Mouse (Mus musculus): ENCODE measurements around the gene Sephs1. TPM values are rescaled to one million over a fixed set of nuclear protein-coding genes. Genes with fewer than 3 reads are reported as not detected.

Gene Sephs1
- 56.6 and 57.1 TPM in 2 replicates for polyA plus RNA-seq (2015; fragmentation: Nextera tagmentation; extraction: Ambion mirVana)

DNA sequence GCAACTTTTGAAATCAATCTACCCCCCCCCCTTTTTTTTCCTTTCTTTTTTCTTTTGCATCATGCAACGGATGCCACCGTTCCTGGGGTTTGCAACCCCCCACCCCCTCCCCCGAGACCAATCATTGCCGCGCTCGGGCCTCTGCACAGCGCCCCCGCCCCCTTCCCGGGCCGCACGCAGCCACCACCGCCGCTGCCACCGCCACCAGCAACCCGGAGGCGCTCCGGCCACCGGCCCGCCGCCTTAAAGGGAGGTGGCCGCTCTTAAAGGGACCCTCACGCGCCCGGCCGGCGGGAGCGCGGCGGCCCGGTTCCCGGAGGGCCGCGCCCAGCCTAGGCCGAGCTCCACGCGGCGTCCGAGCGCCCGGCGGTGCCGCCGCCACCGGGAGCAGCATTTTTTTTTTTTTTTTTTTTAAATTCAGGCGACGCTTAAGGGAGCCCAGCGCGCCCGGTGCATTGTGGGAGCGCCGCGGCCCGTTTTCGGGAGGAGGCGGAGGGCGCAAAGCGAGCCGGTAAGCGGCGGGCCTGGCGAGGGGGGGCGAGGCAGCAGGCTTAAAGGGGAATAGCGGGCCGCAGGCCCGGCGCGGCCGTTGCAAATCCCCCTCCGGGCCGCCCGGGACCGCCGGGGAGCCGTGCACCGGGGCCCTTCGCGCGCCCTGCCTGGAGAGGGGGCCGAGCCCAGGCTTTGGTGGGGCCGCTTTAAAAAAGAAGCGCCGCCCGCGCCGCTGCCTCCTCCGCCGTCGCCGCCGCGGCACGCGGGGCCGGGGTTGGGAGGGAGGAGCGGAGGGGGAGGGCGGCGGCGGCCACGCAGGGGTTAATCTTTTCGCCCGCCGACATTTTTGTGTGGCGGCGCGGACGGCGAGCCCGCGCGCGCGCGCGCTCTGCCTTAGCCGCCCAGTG, at the start of gene Sephs1:
Gene Sephs1, plus strand, starts transcription at position 215 of the 899 bp plus-strand sequence.
- peak; percentile 88 for ATAC-seq (ENCODE audit: low FRiP score, low read depth)
- Histone ChIP-seq H3K9ac (peak within 1 kb of the TSS; percentile 85), H3K4me3 (peak within 1 kb of the TSS; percentile 85), H3K27ac (replicated peaks) (peak within 1 kb of the TSS; percentile 99), H3K4me1 (replicated peaks) (peaks cover 28% of the 10 kb centered on the region), H3K9me3 (no peaks in the 10 kb centered on the region), H3K4me2 (peak within 1 kb of the TSS; percentile 91), H3K27me3 (no peaks in the 10 kb centered on the region), H3K36me3 (peaks cover 9% of the 10 kb centered on the region)
- WGBS = under 1% methylated on average over 67 of the region's 115 CpGs

DNA sequence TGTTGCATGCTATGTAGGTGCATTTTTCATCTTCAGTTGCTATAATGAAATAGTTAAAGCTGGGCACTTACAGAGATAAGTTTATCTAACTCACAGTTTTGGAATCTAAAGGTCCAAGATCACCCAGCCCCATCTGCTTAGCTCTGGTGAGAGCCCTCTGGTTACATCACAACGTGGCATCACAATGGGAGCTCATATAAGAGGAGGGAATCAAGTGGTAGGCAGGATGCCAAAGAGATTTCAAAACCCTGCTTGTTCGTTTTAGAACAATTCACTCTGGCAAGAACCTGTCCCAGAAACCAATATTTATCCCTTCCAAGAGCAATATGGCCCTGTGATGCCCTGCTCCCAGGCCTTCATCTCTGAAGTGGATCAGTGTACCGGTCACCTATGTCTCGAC, 49.2 kb upstream of the Sephs1 start:
- no peaks in the 10 kb centered on the region for H3K36me3 ChIP-seq
- H3K27ac ChIP-seq (replicated peaks) = no peak overlapping the region
- no peaks in the 10 kb centered on the region for H3K4me1 ChIP-seq (replicated peaks)
- ATAC-seq (ENCODE audit: low FRiP score, low read depth) = no peak
- 76% methylated on average over 4 of the region's 4 CpGs for WGBS
- no peak overlapping the region for H3K4me3 ChIP-seq
- no peak overlapping the region for H3K9ac ChIP-seq
- H3K27me3 ChIP-seq = no peaks in the 10 kb centered on the region
- no peaks in the 10 kb centered on the region for H3K9me3 ChIP-seq
- no peak overlapping the region for H3K4me2 ChIP-seq

DNA sequence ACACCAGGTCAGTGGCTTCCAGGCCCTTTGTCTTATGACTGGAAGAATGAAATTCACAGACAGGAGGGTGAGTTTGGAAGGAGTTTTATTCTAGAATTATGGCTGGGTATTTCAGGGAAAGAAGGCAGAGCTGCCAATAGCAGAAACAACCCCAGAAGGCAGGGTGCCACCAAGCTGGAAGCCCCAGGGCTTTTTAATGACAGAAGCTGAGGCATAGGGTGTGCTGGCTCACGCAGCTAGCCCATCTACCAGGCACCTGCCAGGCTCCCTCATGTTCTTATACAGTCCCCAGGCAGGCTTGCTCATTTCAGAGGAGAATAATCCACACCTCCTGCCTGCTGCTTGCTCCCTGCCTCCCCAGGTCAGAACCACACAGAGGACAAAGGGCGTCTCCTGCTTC, 31.9 kb upstream of the Sephs1 start:
- Histone ChIP-seq H3K4me1 (replicated peaks) (no peaks in the 10 kb centered on the region), H3K36me3 (no peaks in the 10 kb centered on the region), H3K9me3 (no peaks in the 10 kb centered on the region), H3K27me3 (no peaks in the 10 kb centered on the region), H3K4me2 (no peak overlapping the region), H3K4me3 (no peak overlapping the region), H3K27ac (replicated peaks) (no peak overlapping the region), H3K9ac (no peak overlapping the region)
- 68% methylated on average over 2 of the region's 2 CpGs for WGBS
- no peak for ATAC-seq (ENCODE audit: low FRiP score, low read depth)

DNA sequence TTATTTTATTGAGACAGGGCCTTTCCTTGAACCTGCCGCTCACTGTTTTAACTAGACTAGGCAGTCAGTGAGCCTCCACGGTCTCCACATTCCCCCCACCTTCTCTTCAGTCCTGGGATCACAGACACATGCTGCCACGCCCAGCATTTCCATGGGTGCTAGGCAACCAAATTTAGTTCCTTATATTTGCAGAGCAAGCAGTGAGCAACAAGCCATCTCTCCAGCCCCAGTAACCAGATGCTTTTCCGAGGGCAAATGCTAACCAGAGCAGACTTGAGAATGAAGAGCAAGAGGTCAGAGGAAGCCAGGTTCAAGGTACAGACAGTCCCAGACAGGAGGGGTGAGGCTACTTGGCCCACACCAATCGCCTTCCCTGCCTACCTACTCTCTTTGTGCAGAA, 24.2 kb upstream of the Sephs1 start:
- no peaks in the 10 kb centered on the region for H3K27me3 ChIP-seq

DNA sequence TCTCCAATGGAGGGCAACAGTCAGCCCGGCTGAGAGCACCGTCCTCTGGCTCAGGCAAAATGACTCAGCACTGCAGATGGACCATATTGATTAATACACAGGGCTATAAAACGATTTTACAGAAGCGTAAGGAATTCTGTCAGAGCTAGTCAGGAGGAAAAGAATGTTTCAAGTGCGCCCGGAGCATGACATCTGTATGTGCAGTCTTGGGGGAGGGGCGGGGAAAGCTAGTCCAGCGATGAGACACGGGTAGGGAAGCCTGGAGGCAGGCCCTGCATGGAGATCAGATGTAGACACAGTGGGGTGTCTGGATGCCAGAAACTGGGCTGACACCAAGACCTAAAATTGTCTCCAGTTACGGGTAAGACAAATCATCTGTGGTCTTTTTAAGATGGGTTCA, 23.2 kb upstream of the Sephs1 start:
- H3K36me3 ChIP-seq = no peaks in the 10 kb centered on the region
- ATAC-seq (ENCODE audit: low FRiP score, low read depth) = no peak
- H3K27ac ChIP-seq (replicated peaks) = no peak overlapping the region
- H3K4me3 ChIP-seq = no peak overlapping the region
- H3K27me3 ChIP-seq = no peaks in the 10 kb centered on the region
- no peak overlapping the region for H3K9ac ChIP-seq
- H3K4me2 ChIP-seq = no peak overlapping the region
- H3K9me3 ChIP-seq = no peaks in the 10 kb centered on the region
- no peaks in the 10 kb centered on the region for H3K4me1 ChIP-seq (replicated peaks)
- WGBS = 64% methylated on average over 10 of the region's 10 CpGs

More for the DNA sequence above, 24.2 kb upstream of the Sephs1 start:
- Histone ChIP-seq H3K9me3 (no peaks in the 10 kb centered on the region), H3K4me2 (no peak overlapping the region), H3K4me1 (replicated peaks) (no peaks in the 10 kb centered on the region), H3K4me3 (no peak overlapping the region), H3K9ac (no peak overlapping the region), H3K27ac (replicated peaks) (no peak overlapping the region), H3K36me3 (no peaks in the 10 kb centered on the region)
- ATAC-seq (ENCODE audit: low FRiP score, low read depth) = no peak
- WGBS = 67% methylated on average over 5 of the region's 5 CpGs

DNA sequence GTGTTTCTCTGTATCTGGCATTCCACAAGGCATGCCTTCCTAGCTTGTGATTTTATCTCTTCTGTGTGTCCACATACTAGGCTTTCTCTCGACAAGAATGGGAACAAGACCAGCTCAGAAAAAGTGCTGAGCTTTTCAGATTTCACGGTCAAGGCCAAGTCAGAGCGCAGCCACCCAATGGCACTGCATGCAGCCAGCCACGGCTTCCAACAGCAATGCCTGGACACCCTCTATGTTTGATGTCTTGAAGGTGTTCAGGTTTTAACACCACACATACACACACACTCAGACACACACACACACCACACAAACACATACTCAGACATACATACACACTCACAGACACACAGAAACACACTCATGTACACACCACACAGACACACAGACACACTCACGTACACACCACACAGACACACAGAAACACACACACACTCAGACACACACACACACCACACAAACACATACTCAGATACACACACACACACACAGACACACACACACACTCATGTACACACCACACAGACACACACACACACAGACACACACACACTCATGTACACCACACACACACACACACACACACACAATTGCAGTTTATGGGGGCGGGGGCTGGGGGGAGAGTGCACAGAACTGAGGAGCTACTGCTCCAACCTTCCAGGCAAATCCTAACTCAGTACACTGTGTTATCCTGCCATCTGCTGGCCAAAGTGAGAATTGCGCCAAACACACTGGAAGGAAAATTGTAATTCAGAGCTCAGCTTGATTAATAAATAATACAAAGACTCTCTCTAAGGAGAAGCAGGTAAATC, 17.2 kb upstream of the Sephs1 start:
- H3K9ac ChIP-seq = no peak overlapping the region
- H3K4me3 ChIP-seq = no peak overlapping the region
- no peak overlapping the region for H3K4me2 ChIP-seq
- no peaks in the 10 kb centered on the region for H3K4me1 ChIP-seq (replicated peaks)
- H3K36me3 ChIP-seq = no peaks in the 10 kb centered on the region
- no peak overlapping the region for H3K27ac ChIP-seq (replicated peaks)
- ATAC-seq (ENCODE audit: low FRiP score, low read depth) = peak; percentile 85
- no peaks in the 10 kb centered on the region for H3K9me3 ChIP-seq
- WGBS = 45% methylated on average over 7 of the region's 7 CpGs
- no peaks in the 10 kb centered on the region for H3K27me3 ChIP-seq

DNA sequence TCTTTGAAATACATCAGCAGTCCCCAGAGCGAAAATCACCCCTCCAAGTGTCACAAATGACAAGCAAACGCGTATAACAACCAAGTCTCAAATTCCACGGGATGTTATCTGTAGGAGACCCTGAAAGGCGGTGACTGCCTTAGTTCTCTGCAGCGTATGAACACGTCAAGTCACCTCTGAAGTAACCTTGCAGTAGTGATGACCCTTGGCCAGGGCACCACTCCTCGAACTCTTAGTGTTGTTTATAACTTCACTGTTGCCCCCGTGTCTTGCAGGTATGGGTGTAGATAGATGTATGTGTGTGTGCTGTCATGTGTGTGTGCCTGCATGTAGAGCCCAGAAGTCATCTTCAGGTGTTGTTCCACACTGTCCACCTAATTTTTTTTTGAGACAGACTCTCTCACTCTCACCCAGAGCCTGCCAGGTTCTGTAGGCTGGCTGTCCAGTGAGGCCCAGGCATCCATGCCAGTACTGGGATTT, 16.5 kb upstream of the Sephs1 start:
- H3K9me3 ChIP-seq = no peaks in the 10 kb centered on the region
- H3K27me3 ChIP-seq = no peaks in the 10 kb centered on the region
- no peak overlapping the region for H3K4me2 ChIP-seq
- H3K9ac ChIP-seq = no peak overlapping the region
- no peak overlapping the region for H3K4me3 ChIP-seq
- H3K4me1 ChIP-seq (replicated peaks) = no peaks in the 10 kb centered on the region
- ATAC-seq (ENCODE audit: low FRiP score, low read depth) = peak; percentile 50; the same call in 1 of the 2 replicates
- no peak overlapping the region for H3K27ac ChIP-seq (replicated peaks)
- no peaks in the 10 kb centered on the region for H3K36me3 ChIP-seq
- WGBS = 50% methylated on average over 9 of the region's 9 CpGs

DNA sequence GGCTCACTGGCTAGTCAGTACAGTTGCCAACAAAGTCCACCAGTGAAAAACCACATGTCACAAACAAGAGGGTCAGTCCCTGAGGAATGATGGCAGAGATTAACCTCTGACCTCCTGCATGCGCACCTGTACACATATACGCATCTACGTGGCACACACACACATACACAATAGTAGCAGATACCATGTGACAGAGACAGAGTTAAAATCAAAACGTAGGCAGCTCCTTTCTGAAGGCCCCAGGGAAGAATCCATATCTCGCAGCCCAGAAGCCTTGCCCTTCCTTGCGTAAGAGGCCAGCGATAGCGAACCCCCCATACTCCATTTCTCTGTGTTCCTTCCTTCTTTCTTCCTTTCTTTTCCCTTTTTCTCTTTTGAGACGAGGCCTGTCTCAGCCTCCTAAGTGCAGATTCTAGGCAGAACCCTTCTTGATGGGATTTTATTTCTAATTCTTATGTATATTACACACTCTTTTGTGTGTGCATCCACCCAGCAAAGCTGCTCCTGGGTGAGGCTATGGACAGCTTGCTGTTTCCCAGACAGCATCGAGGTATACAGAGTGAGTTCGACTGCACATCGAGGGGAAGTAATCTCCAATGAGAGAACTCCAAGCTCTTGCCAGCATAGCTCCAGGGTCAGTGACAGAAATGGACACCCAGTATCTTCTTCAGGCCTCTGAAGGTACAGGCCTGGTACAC, 13.2 kb upstream of the Sephs1 start:
- Histone ChIP-seq H3K27ac (replicated peaks) (no peak overlapping the region), H3K4me2 (no peak overlapping the region), H3K4me1 (replicated peaks) (no peaks in the 10 kb centered on the region), H3K27me3 (no peaks in the 10 kb centered on the region), H3K4me3 (no peak overlapping the region), H3K9me3 (no peaks in the 10 kb centered on the region), H3K9ac (no peak overlapping the region), H3K36me3 (no peaks in the 10 kb centered on the region)
- no peak for ATAC-seq (ENCODE audit: low FRiP score, low read depth)
- WGBS = 87% methylated on average over 12 of the region's 12 CpGs

DNA sequence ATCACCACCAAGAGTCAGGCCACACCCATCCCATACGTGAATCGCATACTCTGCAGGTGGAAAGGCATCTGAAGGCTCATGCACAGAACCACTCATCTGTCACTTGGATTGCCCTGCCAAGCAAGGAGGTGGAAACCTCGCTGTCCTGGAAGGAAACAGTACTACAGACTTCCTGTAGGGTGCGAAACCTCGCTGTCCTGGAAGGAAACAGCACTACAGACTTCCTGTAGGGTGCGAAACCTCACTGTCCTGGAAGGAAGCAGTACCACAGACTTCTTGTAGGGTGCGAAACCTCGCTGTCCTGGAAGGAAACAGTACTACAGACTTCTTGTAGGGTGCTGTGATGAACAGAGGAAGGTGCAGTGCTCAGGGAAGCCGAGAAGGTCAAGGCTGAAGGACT, 8.6 kb upstream of the Sephs1 start:
- H3K4me1 ChIP-seq (replicated peaks) = no peaks in the 10 kb centered on the region
- 84% methylated on average over 9 of the region's 9 CpGs for WGBS

DNA sequence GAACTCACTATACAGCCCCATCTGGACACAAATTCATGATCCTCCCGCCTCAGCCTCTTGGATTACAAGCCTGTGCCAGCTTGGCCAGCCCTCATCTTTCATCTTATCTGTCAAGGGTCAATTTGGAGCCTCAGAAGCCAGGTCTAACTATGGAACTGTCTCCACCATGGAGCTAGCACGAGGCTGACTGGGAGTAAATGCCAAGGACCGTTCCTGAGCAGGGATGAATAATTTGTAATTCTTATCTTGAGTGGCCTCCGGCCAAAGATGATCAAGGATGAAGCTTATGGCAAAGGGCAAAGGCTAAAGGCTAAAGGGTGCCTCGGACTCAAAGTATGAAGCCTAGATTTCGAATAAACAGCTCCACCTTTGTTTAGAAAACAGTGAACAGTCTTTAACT, 8.0 kb upstream of the Sephs1 start:
- H3K27me3 ChIP-seq = no peaks in the 10 kb centered on the region
- no peak overlapping the region for H3K27ac ChIP-seq (replicated peaks)
- ATAC-seq (ENCODE audit: low FRiP score, low read depth) = no peak
- WGBS = 71% methylated on average over 6 of the region's 6 CpGs
- no peak overlapping the region for H3K4me2 ChIP-seq
- no peaks in the 10 kb centered on the region for H3K9me3 ChIP-seq
- H3K36me3 ChIP-seq = no peaks in the 10 kb centered on the region
- H3K9ac ChIP-seq = no peak overlapping the region
- no peak overlapping the region for H3K4me3 ChIP-seq
- H3K4me1 ChIP-seq (replicated peaks) = no peaks in the 10 kb centered on the region

More for the DNA sequence above, 8.6 kb upstream of the Sephs1 start:
- ATAC-seq (ENCODE audit: low FRiP score, low read depth) = no peak
- no peak overlapping the region for H3K4me2 ChIP-seq
- no peaks in the 10 kb centered on the region for H3K9me3 ChIP-seq
- H3K9ac ChIP-seq = no peak overlapping the region
- H3K27ac ChIP-seq (replicated peaks) = no peak overlapping the region
- H3K36me3 ChIP-seq = no peaks in the 10 kb centered on the region
- H3K27me3 ChIP-seq = no peaks in the 10 kb centered on the region
- no peak overlapping the region for H3K4me3 ChIP-seq

DNA sequence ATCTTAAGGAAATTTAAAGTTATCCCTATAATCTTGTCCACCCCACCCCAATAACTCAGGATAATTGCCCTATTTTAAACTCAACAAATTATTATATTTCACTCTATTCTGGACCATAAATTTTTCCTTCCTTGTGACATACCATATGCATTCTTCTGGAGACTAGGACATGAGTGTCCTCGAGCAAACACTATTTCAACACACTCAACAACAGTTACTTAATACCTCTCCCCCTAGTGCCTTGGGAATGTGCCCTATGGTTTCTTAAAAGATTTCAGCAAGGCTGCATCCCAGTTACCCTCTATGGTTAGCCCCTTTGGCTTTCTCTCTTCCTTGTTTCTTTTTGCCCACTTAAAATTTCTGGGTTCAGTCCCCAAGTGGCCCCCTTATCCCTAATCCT, 6.3 kb upstream of the Sephs1 start:
- Histone ChIP-seq H3K4me1 (replicated peaks) (peaks cover 8% of the 10 kb centered on the region; the same call in 1 of the 2 replicates), H3K4me2 (no peak overlapping the region), H3K9ac (no peak overlapping the region), H3K27me3 (no peaks in the 10 kb centered on the region), H3K27ac (replicated peaks) (no peak overlapping the region), H3K9me3 (no peaks in the 10 kb centered on the region), H3K36me3 (no peaks in the 10 kb centered on the region), H3K4me3 (no peak overlapping the region)
- 73% methylated on average over 1 of the region's 1 CpGs for WGBS
- ATAC-seq (ENCODE audit: low FRiP score, low read depth) = no peak
